Mouse (Mus musculus): Measurements from ENCODE around the gene Vat1.
"Not testable (repeated sequence)": the region's sequence is repeated elsewhere in the genome, so short reads cannot be mapped to it uniquely, and the experiment has no call there.

- not testable (repeated sequence) for TF ChIP-seq TAL1, GATA1 (IDR thresholded peaks at IDR 0.05; ENCODE audit: low read length)
These were observed 19.2 kb downstream of the Vat1 start for GRCm38 (mm10) chr11:101446860-101447259.
